Mouse (Mus musculus): ENCODE results near the gene Tdgf1. TPM values are rescaled to one million over a fixed set of nuclear protein-coding genes. Genes with fewer than 3 reads are reported as not detected.

Gene Tdgf1
- polyA plus RNA-seq, 1 experiment from 2014 or later, result not detected

DNA sequence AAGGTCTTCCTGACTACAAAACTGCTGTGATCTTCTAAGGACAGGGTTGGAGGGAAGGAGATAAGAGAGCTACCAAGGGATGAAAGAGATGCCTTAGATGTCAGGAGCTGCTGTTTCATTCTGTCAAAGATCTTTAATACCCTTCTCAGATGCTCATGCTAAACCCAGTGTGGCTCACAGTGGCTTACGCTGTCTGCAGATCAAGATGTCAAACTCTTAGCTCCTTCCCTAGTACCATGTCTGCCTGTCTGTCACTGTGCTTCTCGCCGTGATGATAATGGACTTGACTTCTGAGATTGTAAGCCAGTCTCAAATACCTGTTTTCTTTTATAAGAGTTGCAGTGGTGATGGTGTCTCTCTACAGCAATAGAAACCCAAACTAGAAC is 37.3 kb downstream of the Tdgf1 start:
- H3K27ac ChIP-seq, result no peak overlapping the region
- no peaks in the 10 kb centered on the region for H3K27me3 ChIP-seq
- no peak overlapping the region for H3K4me3 ChIP-seq (replicated peaks)
- WGBS, result 89% methylated on average over 3 of the region's 3 CpGs
- no peaks in the 10 kb centered on the region for H3K4me1 ChIP-seq (replicated peaks)
- no peak overlapping the region for H3K4me2 ChIP-seq
- no peak for ATAC-seq (ENCODE audit: insufficient number of reproducible peaks, insufficient read depth, low FRiP score, low TSS enrichment, low read depth)
- no peaks in the 10 kb centered on the region for H3K36me3 ChIP-seq
- H3K9me3 ChIP-seq, result no peaks in the 10 kb centered on the region
- H3K9ac ChIP-seq (replicated peaks), result no peak overlapping the region

DNA sequence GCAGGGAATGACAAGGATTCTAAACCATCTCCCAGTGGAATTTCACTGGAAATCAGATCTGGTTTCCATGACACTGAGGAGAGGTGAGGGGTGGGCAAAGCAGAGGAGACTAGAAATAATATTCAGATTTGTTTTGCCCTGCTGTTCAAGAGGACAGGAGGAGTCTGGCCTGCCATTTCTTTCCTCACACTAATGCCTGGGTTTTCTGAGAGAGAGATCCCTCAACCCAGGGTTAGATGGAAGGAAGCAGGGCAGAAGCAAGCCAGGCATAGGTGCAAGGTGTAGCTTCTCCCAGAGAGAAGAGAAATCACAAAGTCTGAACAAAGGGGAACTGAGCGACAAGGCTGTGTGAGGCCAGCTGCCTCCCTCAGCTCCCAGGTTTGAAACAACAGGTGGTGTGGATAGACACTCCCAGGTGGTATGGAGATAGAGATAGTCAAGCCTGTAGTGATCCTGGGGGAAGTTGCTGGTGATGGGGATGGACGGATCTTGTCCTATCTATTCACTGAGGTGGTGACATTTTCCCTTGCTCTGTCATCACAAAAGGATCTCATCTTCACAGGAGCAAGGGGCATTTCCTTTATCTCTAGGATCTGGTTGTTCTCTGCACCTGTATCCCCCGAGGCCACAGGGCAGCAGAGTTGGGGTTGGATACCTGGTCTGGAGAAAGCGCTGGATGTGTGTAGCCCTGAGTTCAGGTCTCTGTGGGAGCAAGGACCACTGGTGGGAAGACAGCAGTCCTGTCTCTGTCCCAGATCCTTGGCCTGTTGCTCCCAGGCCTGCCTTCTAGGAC is 37.9 kb downstream of the Tdgf1 start:
- WGBS, result 88% methylated on average over 4 of the region's 4 CpGs
- Histone ChIP-seq H3K4me3 (replicated peaks) (no peak overlapping the region), H3K27me3 (no peaks in the 10 kb centered on the region), H3K27ac (no peak overlapping the region), H3K36me3 (no peaks in the 10 kb centered on the region), H3K9me3 (no peaks in the 10 kb centered on the region), H3K4me2 (no peak overlapping the region), H3K4me1 (replicated peaks) (no peaks in the 10 kb centered on the region), H3K9ac (replicated peaks) (no peak overlapping the region)
- no peak for ATAC-seq (ENCODE audit: insufficient number of reproducible peaks, insufficient read depth, low FRiP score, low TSS enrichment, low read depth)

DNA sequence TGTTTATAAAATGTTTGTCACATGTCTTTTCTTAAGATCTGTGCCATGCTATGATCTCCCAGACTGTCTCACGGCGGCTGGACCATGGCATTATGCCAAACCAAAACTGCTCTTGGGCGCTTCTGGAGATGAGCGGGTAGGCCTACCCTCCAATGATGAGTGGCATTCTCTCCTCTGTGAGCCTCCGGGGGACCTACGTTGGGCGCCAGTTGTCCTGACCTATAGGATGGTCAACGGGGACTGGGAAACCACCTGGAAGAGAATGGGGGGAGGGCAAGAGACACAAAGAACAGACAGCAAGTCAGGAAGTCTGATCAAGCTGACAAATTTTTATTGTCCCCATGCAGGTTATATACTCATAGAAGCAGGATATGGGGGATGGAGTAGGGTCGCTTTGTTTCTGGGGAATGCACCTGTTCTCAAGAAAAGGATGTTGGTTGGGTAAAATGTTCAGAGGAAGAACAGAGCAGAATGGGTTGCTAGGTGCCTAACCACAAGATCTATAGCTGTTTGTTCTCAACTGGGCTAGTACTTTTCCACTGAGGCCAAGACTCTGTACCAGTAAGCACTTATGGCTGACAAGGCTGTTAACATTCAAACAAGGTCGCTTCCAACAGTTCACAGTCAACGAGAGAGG is 38.6 kb downstream of the Tdgf1 start:
- Histone ChIP-seq H3K36me3 (no peaks in the 10 kb centered on the region), H3K4me3 (replicated peaks) (no peak overlapping the region), H3K4me1 (replicated peaks) (no peaks in the 10 kb centered on the region), H3K9ac (replicated peaks) (no peak overlapping the region), H3K27me3 (no peaks in the 10 kb centered on the region), H3K4me2 (no peak overlapping the region), H3K27ac (no peak overlapping the region), H3K9me3 (no peaks in the 10 kb centered on the region)
- WGBS, result 92% methylated on average over 11 of the region's 11 CpGs
- no peak for ATAC-seq (ENCODE audit: insufficient number of reproducible peaks, insufficient read depth, low FRiP score, low TSS enrichment, low read depth)

DNA sequence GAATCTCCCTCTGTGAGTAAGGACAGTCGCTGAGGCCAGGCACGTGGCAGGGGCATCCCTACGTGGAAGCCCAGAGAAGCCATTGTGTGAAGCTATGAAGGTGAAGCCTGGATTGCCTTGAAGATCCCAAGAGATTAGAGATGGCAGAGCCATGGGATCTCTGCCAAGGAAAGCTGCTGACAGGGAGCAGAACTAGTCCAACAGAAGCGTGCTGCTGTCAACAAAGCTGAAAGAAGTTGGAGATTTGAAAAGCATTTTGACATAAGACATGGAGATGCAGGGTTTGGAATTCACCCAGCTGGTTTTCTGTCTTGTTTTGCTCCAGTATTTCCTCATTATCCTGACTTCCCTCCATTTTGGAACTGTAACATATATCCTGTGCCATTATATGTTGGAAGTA is 43.7 kb downstream of the Tdgf1 start:
- Histone ChIP-seq H3K9me3 (no peaks in the 10 kb centered on the region), H3K36me3 (no peaks in the 10 kb centered on the region), H3K27me3 (peaks cover 5% of the 10 kb centered on the region; the same call in 1 of the 2 replicates), H3K9ac (replicated peaks) (no peak overlapping the region), H3K4me1 (replicated peaks) (no peaks in the 10 kb centered on the region), H3K4me2 (no peak overlapping the region), H3K4me3 (replicated peaks) (no peak overlapping the region), H3K27ac (no peak overlapping the region)
- ATAC-seq (ENCODE audit: insufficient number of reproducible peaks, insufficient read depth, low FRiP score, low TSS enrichment, low read depth), result no peak
- WGBS, result 84% methylated on average over 4 of the region's 4 CpGs

DNA sequence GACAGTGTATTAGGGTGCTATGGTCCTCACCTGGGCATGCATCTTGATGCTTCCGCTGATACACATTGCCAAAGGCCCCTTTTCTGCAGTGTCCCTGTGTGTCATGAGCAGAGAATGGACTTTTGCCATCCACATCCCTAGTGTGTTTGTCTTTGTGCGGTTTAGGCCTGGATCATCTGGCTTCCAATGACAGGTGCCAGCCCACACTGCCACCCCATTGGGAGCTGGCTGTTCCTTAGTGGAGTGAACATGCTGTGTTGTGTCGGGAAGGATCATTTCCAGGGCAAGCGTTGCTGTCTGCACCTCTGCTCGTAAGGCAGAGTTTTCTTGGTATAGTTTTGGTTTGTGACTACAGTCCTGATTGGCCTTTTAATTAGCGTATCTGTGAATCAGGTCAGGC is 44.8 kb downstream of the Tdgf1 start:
- no peak for ATAC-seq (ENCODE audit: insufficient number of reproducible peaks, insufficient read depth, low FRiP score, low TSS enrichment, low read depth)
- Histone ChIP-seq H3K4me2 (no peak overlapping the region), H3K4me1 (replicated peaks) (peaks cover 7% of the 10 kb centered on the region), H3K9me3 (no peaks in the 10 kb centered on the region), H3K9ac (replicated peaks) (no peak overlapping the region), H3K27ac (no peak overlapping the region), H3K4me3 (replicated peaks) (no peak overlapping the region), H3K36me3 (no peaks in the 10 kb centered on the region), H3K27me3 (peaks cover 5% of the 10 kb centered on the region; the same call in 1 of the 2 replicates)
- WGBS, result 84% methylated on average over 6 of the region's 6 CpGs

DNA sequence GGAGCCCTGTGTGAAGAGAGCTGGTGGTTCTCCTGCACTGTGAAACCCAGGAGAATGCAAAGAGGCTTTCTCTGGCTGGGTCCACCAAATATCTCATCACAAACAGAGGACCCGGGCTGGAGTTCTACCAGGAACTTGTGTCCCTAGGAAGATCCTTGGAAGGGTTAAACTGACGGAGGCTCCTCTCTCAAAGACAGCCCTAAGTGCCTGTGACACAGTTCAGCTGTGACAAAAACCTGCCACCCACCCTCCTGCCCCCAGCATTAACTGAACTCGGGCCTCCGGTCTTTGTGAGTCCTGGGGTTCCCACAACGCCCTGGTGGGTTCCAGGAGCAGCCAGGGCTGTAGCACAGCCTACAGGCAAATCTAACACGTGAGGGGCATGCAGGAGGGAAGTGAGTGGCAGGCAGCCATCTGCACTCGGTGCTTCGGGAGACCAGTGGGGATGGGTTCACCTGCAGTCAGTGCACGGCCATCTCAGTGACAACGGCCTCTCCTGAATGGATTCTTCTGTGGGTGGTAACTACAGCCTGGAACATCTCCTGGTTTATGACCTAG is 46.4 kb downstream of the Tdgf1 start:
- no peak overlapping the region for H3K9ac ChIP-seq (replicated peaks)
- 59% methylated on average over 10 of the region's 10 CpGs for WGBS
- no peak for ATAC-seq (ENCODE audit: insufficient number of reproducible peaks, insufficient read depth, low FRiP score, low TSS enrichment, low read depth)

DNA sequence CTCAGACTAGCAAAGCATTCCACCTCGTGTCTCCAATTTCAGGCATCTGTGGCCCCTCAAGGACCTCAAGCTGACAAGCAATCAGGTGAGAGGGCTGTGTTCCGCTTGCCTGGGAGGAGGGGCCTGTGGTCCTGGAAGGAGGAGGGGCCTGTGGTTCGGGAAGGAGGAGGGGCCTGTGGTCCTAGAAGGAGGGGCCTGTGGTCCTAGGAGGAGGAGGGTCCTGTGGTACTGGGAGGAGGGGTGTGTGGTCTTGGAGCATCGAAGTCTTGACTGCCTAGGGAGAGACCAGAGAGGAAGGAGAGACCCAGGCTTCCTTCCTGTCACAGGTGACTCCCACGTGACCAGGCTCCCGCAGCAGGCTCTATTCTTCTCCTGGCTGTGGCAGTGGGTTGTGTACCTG is 49.4 kb downstream of the Tdgf1 start:
- peak overlapping the region; percentile 32 for H3K4me2 ChIP-seq

More for the DNA sequence above, 46.4 kb downstream of the Tdgf1 start:
- H3K27me3 ChIP-seq, result peaks cover 9% of the 10 kb centered on the region
- H3K27ac ChIP-seq, result no peak overlapping the region
- peaks cover 16% of the 10 kb centered on the region for H3K4me1 ChIP-seq (replicated peaks)
- H3K9me3 ChIP-seq, result no peaks in the 10 kb centered on the region
- no peaks in the 10 kb centered on the region for H3K36me3 ChIP-seq
- no peak overlapping the region for H3K4me3 ChIP-seq (replicated peaks)
- no peak overlapping the region for H3K4me2 ChIP-seq

DNA sequence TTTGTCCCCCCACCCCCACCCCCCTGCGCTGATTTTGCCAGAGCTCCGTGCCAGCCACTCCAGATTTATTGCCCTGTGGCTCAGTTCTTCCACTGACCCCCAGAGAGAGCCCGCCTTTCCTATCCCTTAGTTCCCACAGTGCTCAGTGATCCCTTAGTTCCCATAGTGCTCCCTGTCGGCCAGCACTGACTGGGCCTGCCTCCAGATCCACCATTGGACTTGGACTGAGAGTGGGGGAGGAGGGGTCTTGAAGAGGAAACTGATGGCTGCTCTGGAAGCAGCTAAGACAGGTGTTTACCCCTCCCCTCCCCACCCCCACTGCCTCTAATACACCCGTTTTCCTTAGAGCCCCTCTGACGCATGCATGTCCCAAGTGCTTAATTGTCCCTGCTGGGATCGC is 50.0 kb downstream of the Tdgf1 start:
- Histone ChIP-seq H3K4me1 (replicated peaks) (peaks cover 16% of the 10 kb centered on the region), H3K4me2 (peak overlapping the region; percentile 32), H3K27ac (no peak overlapping the region), H3K27me3 (peaks cover 16% of the 10 kb centered on the region), H3K4me3 (replicated peaks) (no peak overlapping the region; the same call in 1 of the 2 replicates), H3K36me3 (no peaks in the 10 kb centered on the region), H3K9me3 (no peaks in the 10 kb centered on the region), H3K9ac (replicated peaks) (no peak overlapping the region; the same call in 1 of the 2 replicates)
- WGBS, result 12% methylated on average over 7 of the region's 7 CpGs
- no peak for ATAC-seq (ENCODE audit: insufficient number of reproducible peaks, insufficient read depth, low FRiP score, low TSS enrichment, low read depth)

More for the DNA sequence above, 49.4 kb downstream of the Tdgf1 start:
- Histone ChIP-seq H3K27me3 (peaks cover 16% of the 10 kb centered on the region), H3K27ac (no peak overlapping the region), H3K9me3 (no peaks in the 10 kb centered on the region), H3K36me3 (no peaks in the 10 kb centered on the region), H3K9ac (replicated peaks) (no peak overlapping the region; the same call in 1 of the 2 replicates), H3K4me1 (replicated peaks) (peaks cover 16% of the 10 kb centered on the region), H3K4me3 (replicated peaks) (no peak overlapping the region; the same call in 1 of the 2 replicates)
- WGBS, result 5% methylated on average over 6 of the region's 6 CpGs
- peak; percentile 33; the same call in 1 of the 2 replicates for ATAC-seq (ENCODE audit: insufficient number of reproducible peaks, insufficient read depth, low FRiP score, low TSS enrichment, low read depth)

DNA sequence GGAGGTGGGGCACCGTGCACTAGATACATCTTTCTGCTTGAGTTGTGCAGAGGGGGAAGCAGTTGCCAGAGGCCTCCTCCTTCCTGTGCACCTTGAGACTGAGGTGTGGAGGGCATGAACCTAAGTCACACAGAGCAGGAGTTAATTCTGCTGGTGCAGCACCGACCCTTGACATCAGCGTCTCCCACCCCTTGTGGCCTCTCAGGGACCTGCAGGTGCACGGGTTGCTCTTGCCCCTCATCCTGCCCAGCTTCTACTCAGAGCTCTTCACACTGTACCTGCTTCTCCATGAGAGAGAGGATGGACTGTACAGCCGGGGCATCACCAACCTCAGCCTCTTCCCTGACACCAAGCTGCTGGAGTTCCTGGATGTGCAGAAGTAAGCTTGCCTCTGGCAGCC is 50.5 kb downstream of the Tdgf1 start:
- Histone ChIP-seq H3K4me1 (replicated peaks) (peaks cover 16% of the 10 kb centered on the region), H3K9ac (replicated peaks) (no peak overlapping the region), H3K9me3 (no peaks in the 10 kb centered on the region), H3K4me3 (replicated peaks) (no peak overlapping the region), H3K27me3 (peaks cover 16% of the 10 kb centered on the region), H3K27ac (no peak overlapping the region), H3K36me3 (no peaks in the 10 kb centered on the region), H3K4me2 (no peak overlapping the region)
- WGBS, result 53% methylated on average over 5 of the region's 5 CpGs
- ATAC-seq (ENCODE audit: insufficient number of reproducible peaks, insufficient read depth, low FRiP score, low TSS enrichment, low read depth), result no peak

DNA sequence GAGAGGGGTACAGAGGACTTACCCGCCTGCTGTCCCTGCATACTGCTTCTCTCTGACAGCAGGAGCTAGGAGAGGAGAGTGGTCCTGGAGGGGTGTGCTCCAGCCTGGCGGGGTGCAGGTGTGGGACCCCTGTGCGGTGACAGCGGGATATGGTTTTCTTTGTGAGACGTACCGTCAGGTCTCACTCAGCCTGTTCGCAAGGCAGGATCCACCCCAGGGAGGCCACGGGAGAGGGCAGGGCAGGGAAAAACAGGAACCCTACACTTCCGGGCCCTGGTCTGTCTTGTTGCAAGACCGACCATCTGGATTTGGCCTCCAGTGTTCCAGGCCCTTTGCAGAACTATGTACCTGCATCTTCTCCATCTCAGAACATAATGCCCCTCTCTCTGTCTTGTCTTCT is 52.5 kb downstream of the Tdgf1 start:
- H3K4me3 ChIP-seq (replicated peaks), result no peak overlapping the region
- peaks cover 25% of the 10 kb centered on the region for H3K4me1 ChIP-seq (replicated peaks)
- H3K36me3 ChIP-seq, result no peaks in the 10 kb centered on the region
- no peak overlapping the region for H3K27ac ChIP-seq
- H3K4me2 ChIP-seq, result no peak overlapping the region
- peaks cover 11% of the 10 kb centered on the region for H3K27me3 ChIP-seq
- H3K9me3 ChIP-seq, result no peaks in the 10 kb centered on the region
- ATAC-seq (ENCODE audit: insufficient number of reproducible peaks, insufficient read depth, low FRiP score, low TSS enrichment, low read depth), result no peak
- H3K9ac ChIP-seq (replicated peaks), result no peak overlapping the region
- 74% methylated on average over 10 of the region's 10 CpGs for WGBS

DNA sequence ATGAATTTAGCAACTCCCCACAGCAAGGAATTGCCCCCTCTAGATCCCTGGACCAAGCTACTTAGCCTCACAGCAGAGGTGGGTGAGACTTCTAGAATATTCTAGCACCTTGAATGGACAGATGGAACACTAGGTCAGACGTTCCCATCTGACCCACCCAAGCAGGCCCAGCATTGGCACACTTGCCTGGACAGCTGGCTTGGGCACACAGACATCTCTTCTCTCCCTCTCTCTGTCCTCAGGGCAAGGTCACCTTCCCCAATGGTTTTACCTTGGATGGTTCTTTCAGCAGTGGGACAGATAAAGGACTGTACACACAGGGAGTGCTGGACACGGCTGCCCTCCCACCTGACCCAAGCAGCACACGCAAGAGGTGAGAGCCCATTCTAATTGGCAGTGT is 53.4 kb downstream of the Tdgf1 start:
- peaks cover 25% of the 10 kb centered on the region for H3K4me1 ChIP-seq (replicated peaks)
- no peaks in the 10 kb centered on the region for H3K9me3 ChIP-seq
- no peak overlapping the region for H3K4me3 ChIP-seq (replicated peaks)
- 87% methylated on average over 3 of the region's 3 CpGs for WGBS
- peaks cover 11% of the 10 kb centered on the region; the same call in 1 of the 2 replicates for H3K27me3 ChIP-seq
- no peak overlapping the region for H3K4me2 ChIP-seq
- ATAC-seq (ENCODE audit: insufficient number of reproducible peaks, insufficient read depth, low FRiP score, low TSS enrichment, low read depth), result no peak
- H3K9ac ChIP-seq (replicated peaks), result no peak overlapping the region
- H3K36me3 ChIP-seq, result no peaks in the 10 kb centered on the region
- no peak overlapping the region for H3K27ac ChIP-seq

Data from limb, embryonic 12.5 days (tissue).